Mouse (Mus musculus): ENCODE measurements around the gene Aggf1.
"Not testable (repeated sequence)": the region's sequence is repeated elsewhere in the genome, so short reads cannot be mapped to it uniquely, and the experiment has no call there.

The Aggf1 gene

GRCm38 (mm10) chr13:95374701-95375553 lies at the start of gene Aggf1:
Gene Aggf1 (minus strand): TSS chr13:95375352.
- peak; percentile 87 for DNase-seq

DNA sequence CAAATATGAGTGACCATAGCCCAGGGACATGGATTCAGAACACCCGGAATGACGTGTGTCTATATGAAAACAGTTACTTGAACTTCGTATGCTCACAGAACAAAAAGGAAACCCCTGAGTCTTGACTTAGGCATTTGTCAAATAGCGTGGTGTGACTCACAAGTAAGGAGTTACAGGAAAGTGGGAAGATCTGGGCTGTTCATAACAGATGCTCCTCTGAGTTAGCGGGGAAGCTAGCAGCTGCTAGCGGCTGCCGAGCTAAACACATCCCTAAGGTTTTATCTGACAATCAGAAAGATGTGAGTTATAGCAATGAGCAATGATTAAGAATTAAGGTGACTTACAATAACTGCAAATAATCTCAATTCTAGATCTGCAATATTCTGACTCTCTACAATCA lies 49.8 kb upstream of the Aggf1 start:
- DNase-seq, result no peak

- no peak for DNase-seq
Measured at GRCm38 (mm10) chr13:95419204-95419749, 44.1 kb upstream of the Aggf1 start.

GRCm38 (mm10) chr13:95418575-95419203 lies 43.5 kb upstream of the Aggf1 start:
- no peak for DNase-seq

GRCm38 (mm10) chr13:95412257-95412656 lies 37.1 kb upstream of the Aggf1 start:
- DNase-seq, result no peak

DNA sequence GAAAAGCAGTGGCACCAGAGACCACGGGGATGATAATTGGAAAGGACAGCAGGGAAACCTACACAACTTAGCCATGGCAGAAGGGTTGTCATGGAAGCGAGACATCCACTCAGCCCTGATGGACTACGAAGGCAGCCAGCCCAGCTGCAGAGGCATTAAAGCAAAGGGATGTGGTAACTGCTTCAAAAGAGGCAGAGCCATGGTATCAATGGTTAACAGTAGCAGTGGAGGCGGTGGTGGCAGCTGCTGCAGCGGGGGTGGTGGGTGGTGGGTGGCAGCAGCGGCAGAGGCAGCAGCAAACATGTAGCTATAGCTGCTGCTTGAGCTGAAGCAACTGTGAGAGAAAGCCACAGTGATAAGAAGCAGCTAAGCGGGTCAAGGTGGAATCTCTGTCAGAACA lies 18.1 kb upstream of the Aggf1 start:
- DNase-seq, result peak; percentile 8

- DNase-seq, result peak; percentile 69
Measured at GRCm38 (mm10) chr13:95389866-95390865, 15.0 kb upstream of the Aggf1 start.

DNA sequence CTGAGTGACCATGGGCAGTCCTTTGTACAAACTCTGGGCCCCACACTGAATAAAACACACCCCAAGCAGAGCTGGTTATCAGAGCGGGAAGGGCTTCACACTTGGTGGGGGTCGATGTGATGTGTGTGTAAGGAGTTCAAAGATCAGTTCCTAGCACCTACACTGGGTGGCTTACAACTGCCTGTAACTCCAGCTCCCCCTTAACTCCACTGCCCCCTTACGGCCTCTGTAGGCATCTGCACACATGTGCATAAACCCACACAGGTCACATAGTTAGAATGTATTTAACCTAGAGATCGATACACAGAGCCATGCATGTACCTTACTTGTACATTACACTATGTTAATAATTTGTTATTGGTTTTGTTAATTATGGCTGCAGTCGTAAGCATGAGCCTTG lies 13.1 kb upstream of the Aggf1 start:
- DNase-seq, result no peak

- DNase-seq, result no peak
Measured at GRCm38 (mm10) chr13:95382418-95382817, 7.3 kb upstream of the Aggf1 start.

GRCm38 (mm10) chr13:95378696-95379095 lies 3.5 kb upstream of the Aggf1 start:
- no peak for DNase-seq

- DNase-seq, result not testable (repeated sequence)
Measured at GRCm38 (mm10) chr13:95376689-95377289, 1.6 kb upstream of the Aggf1 start.

- DNase-seq, result no peak
Measured at GRCm38 (mm10) chr13:95375554-95375914, 382 bp upstream of the Aggf1 start.

GRCm38 (mm10) chr13:95366356-95366755 lies 8.8 kb downstream of the Aggf1 start:
- no peak for DNase-seq

- DNase-seq, result no peak
Measured at GRCm38 (mm10) chr13:95363440-95363839, 11.7 kb downstream of the Aggf1 start.

DNA sequence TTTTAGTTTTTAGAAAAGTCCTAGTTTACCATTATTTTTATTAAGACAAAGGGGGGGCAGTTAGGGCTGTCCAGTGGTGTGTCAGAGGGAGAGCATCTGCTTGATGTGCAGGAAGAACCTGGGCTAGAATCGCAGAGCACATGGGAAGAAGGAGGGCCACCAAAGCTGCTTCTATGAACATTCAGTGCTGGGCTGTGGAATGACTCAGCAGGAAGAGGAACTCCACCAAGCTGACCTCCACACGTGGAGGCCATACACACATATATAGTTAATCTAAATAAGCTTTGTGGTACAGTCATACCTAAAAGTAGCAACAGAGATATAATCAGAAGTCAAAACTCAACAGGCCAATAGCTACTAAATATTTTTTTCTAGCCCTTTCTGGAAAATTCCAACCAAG lies 16.9 kb downstream of the Aggf1 start:
- no peak for DNase-seq

- no peak for DNase-seq
Measured at GRCm38 (mm10) chr13:95348476-95348875, 26.7 kb downstream of the Aggf1 start.

- peak; percentile 73 for DNase-seq
Measured at GRCm38 (mm10) chr13:95347018-95347696, 28.0 kb downstream of the Aggf1 start.

- no peak for DNase-seq
Measured at GRCm38 (mm10) chr13:95345869-95346268, 29.3 kb downstream of the Aggf1 start.

DNA sequence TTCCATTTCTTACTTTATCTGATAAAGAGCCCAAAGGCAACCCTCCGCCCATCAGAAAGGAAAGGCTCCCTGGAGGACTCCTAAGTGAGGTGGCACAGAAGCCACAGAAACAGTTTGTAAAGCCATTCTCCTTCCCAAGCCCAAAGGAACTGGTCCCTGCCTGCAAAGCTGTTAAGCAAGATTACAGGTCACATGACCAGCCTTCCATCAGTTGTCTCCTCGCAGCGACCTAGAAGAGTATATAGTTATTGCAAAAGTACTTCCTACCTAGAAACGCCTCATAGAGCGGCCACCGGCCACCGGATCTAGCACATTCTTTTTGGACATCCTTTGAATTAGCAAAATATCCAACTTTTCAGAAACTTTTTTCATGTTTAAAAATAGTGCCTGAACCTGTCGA lies 31.7 kb downstream of the Aggf1 start:
- DNase-seq, result no peak

DNA sequence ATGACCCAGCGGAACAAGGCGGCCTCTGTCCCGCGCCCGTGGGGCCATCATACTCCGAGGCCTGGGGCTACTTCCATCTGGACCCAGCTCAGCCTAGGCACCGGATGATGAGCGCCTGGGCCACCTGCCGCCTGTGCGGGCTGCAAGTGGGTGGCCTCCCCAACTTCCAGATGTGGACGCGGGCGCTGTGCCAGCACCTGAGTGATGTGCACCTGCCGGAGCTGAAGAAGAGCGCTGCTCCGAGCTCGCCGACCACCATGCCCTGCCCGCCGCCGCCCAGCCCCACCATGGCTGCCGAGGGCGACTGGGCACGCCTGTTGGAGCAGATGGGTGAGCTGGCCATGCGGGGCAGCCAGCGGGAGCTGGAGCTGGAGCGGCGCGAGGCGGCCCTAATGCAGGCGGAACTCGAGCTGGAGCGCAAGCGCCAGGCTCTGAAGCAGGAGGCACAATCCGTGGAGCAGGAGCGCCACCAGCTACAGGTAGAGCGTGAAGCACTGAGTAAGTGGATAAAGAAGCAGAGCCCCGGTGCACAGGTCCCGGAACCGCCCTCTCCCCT lies 39.0 kb downstream of the Aggf1 start:
- DNase-seq, result peak; percentile 34

DNA sequence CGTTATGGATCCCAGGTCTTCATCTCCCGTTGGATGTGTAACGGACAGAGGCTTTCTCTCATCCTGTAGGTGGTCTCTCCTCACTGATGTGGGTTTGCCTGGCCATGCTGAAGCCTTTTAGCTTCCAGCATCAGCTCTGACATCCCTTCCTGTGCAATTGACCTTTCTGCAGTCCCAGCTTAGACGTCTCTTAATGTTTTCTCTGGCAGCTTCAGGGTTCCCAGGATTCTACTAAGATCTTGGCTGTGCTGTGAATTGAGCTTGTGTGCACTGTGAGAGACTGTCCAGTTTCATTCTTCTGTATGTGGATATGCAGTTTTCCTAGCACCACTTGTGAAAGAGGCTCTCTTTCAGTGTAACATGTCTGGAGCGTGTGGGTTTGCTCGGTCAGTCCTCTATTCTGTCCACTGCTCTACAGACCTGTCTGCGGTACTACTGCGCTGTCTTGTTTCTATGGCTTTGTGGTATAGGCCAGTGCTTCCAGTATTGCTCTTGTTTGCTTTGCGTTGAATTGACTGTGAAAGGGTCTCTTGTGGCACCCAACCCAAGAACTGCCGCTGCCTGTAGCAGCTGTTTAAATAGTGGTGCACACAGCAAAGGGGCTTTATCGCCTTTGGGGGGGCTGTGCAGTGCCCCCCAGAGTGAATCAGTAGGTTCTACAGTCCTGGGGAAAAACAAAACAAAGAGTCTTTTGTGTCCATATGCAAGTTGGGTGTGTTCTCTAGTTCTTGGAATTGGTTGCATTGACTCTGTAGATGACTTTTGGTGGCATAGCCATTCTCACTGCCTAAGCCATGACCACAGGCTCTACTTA lies 42.9 kb downstream of the Aggf1 start:
- no peak for DNase-seq
